Mouse (Mus musculus) A20 (cell line): Measurements from ENCODE around the gene Gpr61.
A peak's percentile ranks its signal among the peaks of the same experiment; 100 is the strongest.

Source experiments
- DNase-seq: peaks from one replicate; pipeline ENCODE4 v3.0.0-alpha.2; 2011; ENCODE audit warnings: low read depth, low spot score

Gpr61 gene

DNA sequence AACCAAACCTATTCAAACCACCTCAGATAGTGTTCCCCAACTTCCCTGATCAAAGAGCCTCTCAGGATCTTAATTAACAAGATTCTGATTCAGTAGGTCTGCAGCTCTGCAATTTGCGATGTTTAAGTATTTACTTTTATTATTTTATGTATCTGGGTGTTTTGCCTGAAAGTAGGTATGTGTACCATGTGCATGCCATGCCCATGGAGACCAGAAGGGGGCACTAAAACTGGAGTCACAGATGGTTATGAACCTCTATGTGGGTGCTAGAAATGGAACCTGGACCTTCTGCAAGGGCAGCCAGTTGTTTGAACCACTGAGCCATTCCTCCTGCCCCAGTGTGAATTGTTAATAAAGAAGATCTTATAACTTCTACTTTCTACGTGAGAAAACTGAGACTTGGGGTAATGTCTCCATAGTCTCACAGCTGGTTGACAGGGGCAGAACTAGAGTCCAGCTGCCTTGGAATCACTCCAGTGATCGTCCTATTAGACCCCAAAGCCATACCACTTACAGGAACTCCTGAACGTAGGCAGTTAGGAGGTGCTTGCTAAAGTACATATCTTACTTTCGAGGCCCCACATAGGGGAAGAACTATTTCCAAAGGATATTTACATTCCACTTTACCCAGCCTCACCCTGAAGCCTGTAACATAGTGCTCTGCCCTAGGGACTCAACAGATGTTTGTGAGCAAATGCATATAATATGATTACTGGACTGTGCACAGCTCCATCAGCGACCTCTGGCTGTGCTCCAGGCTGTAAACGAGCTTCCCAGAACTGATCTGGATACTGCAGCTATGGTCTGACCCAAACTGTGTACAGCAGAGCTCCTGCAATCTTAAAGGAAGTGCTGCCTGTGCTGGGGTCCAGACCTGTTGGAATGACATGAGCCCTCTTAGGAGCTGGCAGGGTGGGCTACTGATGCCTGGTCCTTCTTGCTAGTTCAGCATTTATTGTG lies 24.4 kb upstream of the Gpr61 start:
- DNase-seq, result no peak

DNA sequence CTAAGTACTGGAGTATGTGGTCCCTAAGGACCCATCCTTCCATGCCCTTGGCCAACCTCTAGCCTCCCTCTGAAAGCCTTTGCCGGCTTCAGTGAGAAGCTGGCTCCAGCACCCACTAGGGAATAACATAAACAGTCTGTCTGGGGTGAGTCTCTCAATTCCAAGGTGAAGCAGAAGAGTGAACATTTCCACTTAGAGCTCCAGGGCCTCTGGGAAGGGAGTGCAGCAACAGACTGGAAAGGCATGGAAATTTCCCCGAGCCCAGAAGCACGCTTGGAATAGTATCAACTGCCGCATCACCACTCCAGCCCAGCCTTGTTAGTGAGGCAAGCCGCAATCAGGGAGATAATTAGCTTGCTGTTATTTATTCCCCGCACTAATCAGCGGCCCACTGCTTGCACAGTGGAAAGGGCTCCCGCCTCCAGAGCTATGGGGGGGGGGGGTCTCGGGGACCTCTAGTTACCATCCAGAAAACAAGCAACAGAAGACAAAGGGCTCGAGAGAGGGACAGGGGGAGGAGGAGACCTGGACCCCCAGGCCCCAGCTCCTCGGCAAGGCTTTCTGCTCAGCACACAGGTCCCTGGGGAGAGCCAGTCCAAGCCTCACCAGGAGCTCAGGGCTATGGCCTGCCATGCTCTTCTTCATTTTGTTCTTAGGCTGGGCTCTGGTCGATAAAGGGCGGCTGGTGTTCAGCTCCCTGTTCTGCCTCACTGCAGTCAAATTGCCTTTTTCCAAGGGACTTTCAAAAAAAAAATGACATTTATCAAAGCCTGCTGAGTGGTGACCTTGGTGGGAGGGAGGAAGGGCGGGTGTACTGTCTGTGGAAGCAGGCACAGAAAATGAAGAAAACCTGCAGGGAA lies 20.2 kb upstream of the Gpr61 start:
- no peak for DNase-seq

DNA sequence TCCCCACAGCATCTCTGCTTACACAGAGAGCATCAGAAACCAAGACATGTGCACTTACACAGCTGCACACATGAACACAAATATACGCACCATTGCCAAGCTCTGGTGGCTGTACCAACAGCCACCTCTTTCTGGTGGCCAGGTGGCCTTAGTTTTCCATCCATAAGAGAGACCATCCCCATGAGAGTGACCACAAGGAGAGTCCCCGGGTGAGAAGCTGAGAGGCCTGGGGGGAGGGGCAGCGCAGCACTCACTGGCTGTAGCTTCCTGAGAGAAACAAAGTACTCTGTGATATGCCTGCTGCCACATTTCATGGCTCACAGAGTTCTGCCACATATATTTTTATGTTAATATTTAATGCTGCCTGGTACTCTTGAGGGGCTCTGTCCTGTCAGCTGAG lies 14.5 kb upstream of the Gpr61 start:
- DNase-seq, result no peak

DNA sequence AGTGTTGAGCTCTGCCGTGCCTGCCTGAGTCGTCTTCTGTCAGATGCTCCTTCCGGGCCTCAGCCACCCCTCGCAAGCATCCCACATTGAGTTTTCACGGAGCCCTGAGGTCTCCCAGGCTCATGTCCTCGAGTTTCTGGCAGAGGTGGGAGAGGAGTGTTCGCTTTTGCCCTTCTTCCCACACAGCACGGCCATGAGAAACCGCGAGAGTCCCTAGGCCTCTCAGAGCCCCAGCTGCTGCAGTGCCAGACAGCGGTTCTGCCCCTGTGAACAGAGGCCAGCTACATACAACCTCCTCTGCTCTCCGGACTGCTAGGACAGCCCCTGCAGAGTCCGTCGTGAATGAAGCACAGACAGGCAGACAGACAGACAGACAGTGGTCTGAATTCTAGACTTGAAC lies 12.8 kb upstream of the Gpr61 start:
- no peak for DNase-seq

DNA sequence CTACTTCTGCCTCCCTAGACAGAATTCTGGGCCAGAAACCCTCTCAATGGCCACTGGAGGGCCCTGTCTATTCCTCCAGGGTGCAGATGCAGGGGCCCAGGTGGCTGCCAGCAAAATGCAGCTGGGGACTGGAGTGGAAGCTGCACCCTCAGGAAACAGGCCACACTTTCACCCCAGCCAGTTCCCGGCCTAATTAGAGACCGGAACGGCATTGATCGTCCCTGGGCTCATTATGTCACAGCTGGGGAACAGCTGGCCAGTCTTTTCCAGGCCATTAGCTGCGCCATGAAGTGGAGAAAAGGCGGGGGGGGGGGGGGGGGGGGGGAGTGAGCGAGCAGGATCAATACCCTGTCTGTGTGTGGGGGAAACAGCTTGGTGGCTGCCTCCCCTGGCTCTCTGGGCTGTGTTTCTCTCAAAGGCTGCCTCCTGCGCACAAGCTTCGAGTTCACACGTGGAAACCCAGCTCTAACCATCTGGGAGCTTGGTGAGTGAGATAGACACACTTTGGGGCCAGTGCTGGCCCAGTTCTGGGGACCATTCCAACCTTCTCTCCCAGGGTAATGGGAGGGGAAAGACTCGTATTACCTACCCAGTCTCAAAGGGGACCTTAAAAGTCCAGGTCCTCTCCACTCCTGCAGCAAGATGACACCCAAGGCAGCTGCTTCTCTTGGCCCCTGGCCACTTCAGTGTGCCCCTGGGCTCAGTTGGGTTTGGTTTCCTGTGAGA lies 12.0 kb upstream of the Gpr61 start:
- DNase-seq, result peak; percentile 82

DNA sequence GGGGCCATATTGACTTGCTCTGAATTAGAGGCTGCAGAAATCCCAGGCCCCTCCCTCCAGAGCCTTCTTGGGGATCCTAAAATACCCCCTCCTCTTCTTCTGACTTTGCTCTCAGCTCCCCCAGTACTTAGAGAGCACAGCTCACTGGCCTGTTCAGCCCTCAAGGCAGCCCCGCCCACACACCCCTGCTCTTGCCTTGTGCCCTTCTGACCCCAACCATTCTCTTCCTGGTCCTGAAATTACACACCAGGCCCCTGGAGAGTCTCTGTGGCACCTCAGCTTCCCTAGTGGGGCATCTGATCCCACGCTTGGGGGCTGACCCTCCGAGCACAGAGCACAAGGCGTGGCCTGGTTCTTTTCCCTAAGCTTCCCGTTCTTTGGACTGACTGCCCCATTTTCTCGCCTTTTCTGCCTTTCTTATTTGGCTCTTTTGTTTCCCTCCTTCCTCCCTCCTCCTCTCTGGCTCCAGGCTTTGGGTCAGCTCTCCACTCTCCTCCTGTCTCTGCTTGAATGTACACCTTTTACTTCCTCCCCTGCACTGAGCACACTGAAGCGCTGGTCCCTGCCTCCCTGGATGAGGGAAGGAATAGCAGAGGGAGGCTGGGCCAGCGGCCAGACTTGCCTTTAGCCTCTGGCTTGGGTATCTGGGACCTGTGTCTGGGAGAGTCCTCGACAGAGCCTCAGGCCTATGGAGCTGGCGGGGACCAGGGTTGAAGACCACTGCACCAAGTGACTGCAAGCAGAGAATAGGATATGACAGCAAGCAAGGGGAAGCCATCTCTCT lies 11.0 kb upstream of the Gpr61 start:
- DNase-seq, result no peak

DNA sequence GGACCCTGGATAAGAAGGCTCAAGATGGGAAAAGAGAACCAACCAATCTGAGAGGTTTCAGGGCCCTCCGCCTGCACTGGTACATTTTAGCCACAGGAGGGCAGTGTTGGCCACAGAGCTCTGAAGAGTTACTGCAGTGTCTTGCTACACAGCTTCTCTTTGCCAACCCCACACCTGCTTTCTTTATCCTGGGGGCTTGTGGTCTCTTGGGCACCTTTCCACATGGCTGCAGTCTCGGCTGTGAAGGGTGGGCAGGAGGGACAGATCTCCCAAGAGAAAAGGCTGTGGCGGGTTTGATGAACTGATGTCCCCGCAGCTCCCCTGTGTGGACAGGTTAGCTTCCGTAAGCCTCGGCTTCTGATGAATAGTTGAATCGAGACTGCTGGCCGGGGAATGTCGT lies 10.1 kb upstream of the Gpr61 start:
- peak; percentile 77 for DNase-seq

DNA sequence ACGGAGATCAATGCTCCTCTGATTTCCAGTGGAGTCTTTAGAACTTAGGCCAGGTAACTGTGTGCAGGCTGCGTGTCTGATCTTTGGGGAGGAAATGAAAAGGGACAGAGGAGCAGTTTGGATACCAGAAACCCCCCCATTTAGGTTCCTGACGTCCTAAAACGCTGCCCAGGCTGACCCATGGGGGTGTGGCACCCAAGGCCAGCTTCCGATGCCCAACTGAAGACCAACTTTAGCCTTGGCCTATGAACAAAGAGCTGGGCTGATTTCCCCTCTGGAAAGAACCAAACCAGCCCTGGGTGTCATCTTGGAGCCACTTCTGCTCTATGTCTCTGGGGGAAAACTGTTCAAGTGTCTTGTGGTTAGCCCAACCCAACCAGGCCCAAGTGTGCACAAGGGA lies 9.4 kb upstream of the Gpr61 start:
- DNase-seq, result no peak

DNA sequence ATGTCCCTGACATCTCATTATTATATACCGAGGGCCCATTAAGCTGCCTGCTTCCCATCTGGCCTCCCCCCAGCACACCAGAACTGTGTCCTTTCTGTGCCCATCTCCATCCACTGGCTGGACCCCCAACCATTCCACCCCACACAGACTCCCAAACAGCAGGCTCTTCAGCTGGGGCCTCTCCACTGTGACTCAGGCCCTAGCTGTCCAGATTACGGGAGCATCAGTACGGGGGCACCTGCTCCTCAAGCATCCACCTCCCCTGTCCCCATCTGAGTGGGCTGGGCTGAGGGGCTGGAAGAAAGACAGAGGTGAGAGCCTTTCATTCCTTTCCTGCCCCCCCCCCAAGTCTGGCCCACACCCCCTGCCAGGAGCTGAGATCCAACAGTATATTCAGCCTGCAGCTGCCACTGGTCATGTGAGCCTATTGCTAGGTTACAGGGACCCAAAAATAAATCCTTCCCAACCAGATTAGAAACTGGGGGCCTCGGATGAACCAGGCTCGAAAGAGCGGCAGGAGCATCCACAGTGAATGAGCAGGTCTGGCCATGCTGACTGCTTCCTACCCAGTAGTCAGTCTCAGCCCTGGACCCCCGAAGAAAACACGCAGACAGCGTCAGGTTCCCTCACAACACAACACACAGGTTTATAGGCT lies 3.8 kb upstream of the Gpr61 start:
- DNase-seq, result no peak

DNA sequence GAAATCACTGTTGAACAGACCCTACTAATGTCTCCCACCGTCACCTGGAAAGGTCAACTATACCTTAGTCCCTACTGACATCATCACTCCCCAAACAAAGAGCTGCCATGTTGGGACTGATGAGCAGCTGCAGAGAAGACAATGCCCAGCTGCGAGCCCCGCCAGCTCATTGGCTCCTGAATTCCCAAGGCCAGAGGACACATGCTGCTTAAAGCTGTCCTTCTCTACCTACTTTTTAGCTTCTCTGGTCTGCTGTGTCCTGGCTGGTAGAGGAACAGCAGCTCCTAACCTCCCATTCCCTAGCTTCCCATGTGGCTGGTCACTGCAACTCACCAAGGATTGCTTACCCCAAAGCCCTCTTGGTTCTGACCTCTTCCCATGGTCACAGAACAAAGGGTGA lies 2.4 kb downstream of the Gpr61 start:
- DNase-seq, result no peak

DNA sequence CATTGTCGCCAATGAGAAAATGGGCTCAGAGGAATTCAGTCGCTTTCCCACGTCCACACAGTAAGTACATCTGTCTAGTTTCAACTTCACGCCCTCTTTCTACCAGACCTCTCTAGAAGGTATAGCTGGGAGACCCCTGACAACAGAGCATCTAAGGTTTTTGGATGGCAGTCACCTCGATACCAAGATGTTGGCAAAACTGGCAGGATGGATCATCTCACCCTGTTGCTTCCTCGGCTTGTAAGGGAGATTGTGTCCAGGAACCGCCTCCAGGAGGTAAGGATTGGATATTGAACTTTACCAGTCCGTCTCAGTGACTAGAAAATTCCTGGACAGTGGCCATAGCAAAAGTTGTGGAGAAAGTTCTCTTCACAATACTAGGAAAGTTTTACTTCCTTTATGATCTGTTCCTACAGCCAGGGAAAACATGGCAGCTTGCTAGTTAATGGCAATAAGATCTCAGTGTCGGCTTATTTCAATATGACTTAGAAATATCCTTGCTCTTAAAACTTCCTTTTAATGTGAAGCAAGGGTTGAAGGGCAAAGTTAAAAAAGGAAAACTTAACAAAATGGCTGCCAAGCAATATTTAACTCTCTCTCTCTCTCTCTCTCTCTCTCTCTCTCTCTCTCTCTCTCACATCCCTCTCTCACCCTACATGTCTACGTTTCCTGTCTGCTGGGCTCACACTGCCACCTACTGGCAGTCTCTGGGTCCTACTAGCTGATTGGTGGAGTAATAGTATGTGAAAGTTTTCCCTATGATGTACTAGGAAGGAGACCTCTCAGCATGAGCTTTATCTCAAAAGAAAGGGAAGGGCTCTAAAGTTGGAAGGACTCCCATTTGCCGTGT lies 7.1 kb downstream of the Gpr61 start:
- peak; percentile 86 for DNase-seq

DNA sequence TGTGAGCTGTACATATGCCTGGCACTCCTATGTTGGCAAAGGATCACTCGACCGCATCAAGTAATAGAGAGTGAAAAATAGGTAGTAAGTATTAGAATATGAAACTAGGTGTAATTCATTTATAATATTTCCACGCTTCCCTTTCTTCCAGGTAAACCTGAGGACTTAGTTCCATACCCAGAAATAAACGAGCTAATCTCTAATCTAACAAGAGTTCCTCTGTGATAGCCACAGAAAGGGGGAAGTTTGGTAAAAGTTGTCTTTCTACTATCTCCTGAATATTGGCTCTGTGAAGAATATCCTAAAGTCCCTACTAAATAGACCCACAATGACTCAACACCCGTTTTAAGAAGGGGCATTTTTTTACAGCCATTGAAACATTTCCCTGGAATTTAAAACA lies 8.0 kb downstream of the Gpr61 start:
- DNase-seq, result peak; percentile 30

DNA sequence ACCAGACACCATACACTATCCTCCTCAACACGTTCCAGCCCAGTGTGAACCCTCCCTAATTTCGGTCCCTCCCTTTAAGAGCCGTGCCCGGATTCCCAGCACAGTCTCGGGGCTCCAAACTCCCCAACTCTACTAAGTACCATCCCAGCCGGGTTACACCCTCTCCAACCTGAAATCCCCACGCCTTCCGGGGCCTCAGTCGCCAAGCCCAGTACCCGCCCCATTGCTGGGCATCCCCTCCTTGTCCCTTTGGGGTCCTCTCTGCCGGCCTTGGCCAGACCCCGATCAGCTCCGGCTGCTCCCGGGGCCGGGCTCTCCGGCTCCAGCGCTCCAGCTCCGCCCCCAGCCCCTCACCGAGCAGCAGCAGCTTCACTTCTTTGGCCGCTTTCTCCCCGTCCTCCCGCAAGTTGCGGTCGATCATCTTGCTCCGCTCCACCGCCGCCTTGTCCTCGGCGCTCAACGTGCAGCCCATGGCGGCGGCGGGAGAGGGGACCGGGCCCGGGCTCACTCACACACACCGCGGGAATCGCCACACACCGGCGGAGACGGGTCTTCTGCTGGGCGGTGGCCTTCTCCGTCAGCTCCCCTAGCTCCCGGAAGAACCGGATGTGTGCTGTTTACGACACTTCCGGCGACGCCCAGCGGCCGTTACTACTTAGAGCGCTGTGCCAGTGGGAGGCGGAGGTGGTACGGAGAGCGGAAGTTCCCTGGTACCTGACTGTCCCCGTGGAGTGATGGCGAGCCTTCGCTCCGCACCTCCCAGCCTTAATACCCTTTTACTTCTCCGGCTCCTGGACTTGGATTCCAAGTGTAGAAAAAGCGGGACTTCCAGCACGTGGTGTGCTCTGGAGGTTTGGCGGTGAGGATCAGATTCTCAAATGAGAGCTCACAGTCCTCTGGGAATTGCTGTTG lies 8.9 kb downstream of the Gpr61 start, which contains the start of gene Gnai3:
Gnai3 (minus strand) TSS at position 613 of the 912 bp plus-strand sequence.
- DNase-seq, result peak; percentile 97

DNA sequence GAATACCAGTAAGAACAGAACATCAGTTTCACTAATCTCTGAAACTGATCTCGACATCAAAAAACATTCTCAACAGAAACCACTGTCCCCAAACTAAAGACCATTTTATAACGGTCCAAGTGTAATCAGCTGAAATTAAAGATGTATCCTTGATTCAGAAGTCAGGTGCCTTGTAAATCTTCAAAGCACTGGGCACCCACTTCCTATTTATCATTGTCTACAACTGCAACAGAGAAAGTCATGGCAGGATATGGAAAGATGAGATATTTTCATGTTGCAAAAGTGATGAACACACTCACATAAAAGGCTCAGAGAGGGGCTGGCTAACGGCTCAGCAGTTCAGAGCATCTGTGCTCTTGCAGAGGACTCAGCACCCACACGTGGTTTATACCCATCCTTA lies 13.9 kb downstream of the Gpr61 start:
- no peak for DNase-seq

DNA sequence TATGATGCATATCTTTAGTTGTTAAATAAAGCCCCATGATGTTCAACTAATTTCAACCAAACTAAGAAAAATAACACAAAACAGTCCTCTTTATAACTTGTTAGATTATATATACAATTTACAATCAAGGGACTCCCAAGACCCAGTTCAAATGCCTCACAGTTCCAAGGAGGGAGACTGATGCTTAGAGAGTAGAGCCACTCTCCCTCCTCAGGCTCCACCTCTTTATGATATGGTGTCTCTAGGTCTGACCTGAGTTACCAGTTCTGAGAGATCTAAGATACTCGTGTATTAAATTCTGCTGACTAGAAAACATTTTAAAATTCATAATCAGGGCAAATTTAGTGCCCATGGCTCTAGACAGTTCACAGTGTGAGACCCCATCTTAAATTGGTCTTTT lies 15.6 kb downstream of the Gpr61 start:
- no peak for DNase-seq

DNA sequence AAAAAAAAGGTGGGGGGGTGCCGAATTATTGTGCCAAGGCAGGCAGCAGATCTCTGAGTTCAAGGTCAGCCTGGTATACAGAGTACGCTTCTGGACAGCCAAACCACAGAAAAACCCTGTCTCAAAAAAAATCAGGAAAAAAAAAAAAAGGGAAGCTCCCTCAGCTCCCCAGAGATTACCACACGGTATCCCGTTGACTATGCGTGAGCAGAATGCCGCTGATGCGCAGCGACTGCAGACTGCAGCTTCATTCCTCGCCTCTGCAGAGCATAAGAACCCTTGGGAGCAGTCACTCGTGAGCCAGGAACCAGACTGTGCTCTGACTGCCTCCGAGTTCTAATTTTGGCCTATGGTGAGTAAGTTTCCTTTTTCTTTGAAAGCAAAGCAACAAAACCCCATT lies 20.0 kb downstream of the Gpr61 start:
- no peak for DNase-seq

DNA sequence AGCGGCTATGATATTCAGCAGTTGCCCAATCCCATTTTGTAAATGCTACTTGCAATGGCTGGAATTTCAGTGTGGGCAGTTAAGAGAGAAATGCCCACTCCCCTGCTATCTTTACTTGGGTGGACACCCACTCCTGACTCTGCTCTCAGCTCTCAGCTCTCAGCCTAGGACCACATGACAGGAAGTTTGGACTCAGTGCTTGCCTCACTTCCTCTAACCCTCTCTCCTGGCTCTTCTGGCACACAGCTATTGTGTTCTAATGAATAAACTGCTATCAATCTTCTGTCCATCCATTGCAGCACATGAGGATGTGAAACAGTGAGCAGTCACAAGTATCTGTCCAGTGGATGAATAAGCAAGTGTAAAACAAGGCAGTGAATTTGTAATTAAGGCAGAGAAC lies 22.2 kb downstream of the Gpr61 start:
- peak; percentile 21 for DNase-seq

DNA sequence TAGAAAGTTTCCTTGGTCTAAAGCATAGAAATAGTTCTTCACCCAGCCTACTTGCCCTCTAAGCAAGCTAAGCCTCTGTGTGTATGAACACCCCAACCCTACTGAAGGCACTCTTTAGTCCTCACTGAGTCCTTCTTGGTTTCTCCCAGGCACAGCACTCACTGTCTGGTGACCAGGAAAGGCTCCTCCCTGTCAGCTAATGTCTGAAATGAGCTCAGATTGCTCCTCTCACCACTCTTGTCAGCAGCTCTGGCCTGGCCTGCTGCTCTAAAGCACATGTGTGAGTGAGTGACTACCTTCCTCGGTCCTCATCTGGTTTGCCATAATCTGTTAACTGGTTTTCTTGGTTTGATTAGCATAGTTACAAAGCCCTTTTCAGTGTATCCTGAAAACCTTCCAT lies 22.9 kb downstream of the Gpr61 start:
- no peak for DNase-seq

DNA sequence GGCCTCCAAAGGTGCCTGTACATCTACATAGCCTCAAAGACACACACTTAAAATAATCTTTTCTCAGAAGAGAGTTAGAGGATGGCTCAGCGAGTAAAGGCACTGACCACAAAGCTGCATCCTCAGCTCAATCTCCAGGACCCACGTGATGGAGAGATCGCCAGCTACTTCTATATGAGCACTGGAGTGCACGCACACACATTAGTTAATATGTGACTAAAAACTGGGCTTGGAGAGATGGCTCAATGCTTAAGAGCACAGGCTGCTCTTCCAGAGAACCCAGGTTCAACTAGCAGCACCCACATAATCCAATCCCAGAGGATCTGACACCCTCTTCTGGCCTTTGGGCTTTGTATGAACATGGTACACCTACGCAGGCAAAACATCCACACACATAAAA lies 23.5 kb downstream of the Gpr61 start:
- DNase-seq, result no peak
